Mouse (Mus musculus): ENCODE data around the gene Wdhd1. TPM values are rescaled to one million over a fixed set of nuclear protein-coding genes. Genes with fewer than 3 reads are reported as not detected.

The Wdhd1 gene
- total and polyA plus RNA-seq, 2 experiments from 2014 or later = 8.8 to 12.3 TPM

DNA sequence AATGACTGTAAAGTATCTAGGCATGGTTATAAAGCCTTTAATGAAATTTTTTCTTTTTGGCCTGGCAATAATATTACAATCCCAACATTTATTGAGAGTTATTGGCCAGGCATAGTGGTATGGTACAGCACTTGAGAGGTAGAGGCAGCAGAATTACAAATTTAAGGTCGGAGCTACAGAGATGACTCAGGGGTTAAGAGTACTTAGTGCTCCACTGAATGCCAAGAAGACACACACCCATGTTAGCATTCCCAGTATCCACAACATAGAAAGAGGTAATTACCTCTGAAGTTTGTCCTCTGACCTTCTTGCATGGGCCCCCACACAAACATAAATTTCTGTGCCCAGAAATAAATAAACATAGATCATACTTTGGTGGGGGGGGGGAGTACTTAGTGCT is 32.4 kb upstream of the Wdhd1 start:
- WGBS = 97% methylated on average over 1 of the region's 1 CpGs
- H3K4me1 ChIP-seq (ENCODE audit: insufficient read depth, low read length) = no peaks in the 10 kb centered on the region
- no peak for ATAC-seq (ENCODE audit: low FRiP score)

DNA sequence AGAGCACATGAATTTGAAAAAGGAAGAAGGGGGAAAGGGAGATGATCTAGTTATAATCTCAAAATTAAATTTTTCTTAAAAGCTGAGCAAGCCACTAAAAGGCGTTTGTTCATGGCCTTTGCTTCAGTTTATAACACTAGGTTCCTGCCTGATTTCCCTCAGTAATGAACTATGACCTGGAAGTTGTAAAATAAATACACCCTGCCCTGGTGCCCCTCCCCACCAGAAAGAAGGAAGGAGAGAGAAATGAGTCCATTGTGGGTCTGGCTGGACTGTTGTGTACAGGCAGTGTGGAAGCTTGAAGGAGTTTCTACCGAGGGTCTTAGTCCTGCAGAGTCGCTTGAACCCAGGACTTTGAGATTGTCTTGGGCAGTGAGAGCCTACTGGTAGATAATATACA is 31.0 kb upstream of the Wdhd1 start:
- H3K9me3 ChIP-seq (ENCODE audit: low read length) = no peaks in the 10 kb centered on the region
- no peaks in the 10 kb centered on the region for H3K27me3 ChIP-seq (ENCODE audit: insufficient read depth, low read length)
- H3K36me3 ChIP-seq (ENCODE audit: insufficient read depth, low read length) = peaks cover 18% of the 10 kb centered on the region
- 87% methylated on average over 3 of the region's 3 CpGs for WGBS
- H3K4me2 ChIP-seq (ENCODE audit: low read depth, low read length, poor library complexity, severe bottlenecking) = no peak overlapping the region
- no peaks in the 10 kb centered on the region for H3K4me1 ChIP-seq (ENCODE audit: insufficient read depth, low read length)
- H3K4me3 ChIP-seq (ENCODE audit: low read depth, low read length) = no peak overlapping the region
- H3K27ac ChIP-seq (ENCODE audit: low read depth, low read length) = no peak overlapping the region
- DNase-seq (ENCODE audit: low spot score) (no peak), ATAC-seq (ENCODE audit: low FRiP score) (no peak)
- H3K9ac ChIP-seq (replicated peaks; ENCODE audit: low read length, poor library complexity, severe bottlenecking) = no peak overlapping the region
- TF ChIP-seq CTCF (IDR thresholded peaks at IDR 0.05) = no peak

More for the DNA sequence above, 32.4 kb upstream of the Wdhd1 start:
- H3K27ac ChIP-seq (ENCODE audit: low read depth, low read length) = no peak overlapping the region
- no peak for TF ChIP-seq CTCF (IDR thresholded peaks at IDR 0.05)
- H3K4me3 ChIP-seq (ENCODE audit: low read depth, low read length) = no peak overlapping the region
- H3K36me3 ChIP-seq (ENCODE audit: insufficient read depth, low read length) = peaks cover 20% of the 10 kb centered on the region
- DNase-seq (ENCODE audit: low spot score) = no peak
- no peak overlapping the region for H3K4me2 ChIP-seq (ENCODE audit: low read depth, low read length, poor library complexity, severe bottlenecking)
- H3K9ac ChIP-seq (replicated peaks; ENCODE audit: low read length, poor library complexity, severe bottlenecking) = no peak overlapping the region
- no peaks in the 10 kb centered on the region for H3K27me3 ChIP-seq (ENCODE audit: insufficient read depth, low read length)
- no peaks in the 10 kb centered on the region for H3K9me3 ChIP-seq (ENCODE audit: low read length)

DNA sequence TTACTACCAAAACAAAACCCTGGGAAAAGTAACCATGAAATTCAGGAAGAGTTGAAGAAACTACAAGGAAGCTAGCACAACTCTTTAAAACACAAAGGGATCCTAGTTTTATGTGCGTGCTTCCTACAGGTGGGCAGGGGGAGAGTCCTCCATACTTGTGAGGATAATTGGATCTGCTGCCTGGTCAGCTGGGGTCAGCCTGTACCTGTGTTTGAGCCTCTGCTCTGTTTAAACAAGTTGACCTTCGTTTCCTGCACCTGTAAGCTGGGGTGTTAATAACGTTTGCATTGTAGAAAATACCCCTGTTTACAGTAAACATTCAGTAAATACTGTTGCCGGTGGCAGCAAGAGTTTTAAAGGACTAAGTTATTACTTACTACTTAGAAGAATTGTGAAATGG is 29.3 kb upstream of the Wdhd1 start:
- no peak overlapping the region for H3K27ac ChIP-seq (ENCODE audit: low read depth, low read length)
- H3K4me1 ChIP-seq (ENCODE audit: insufficient read depth, low read length) = no peaks in the 10 kb centered on the region
- ATAC-seq (ENCODE audit: low FRiP score) (no peak), DNase-seq (ENCODE audit: low spot score) (no peak)
- no peak overlapping the region for H3K4me3 ChIP-seq (ENCODE audit: low read depth, low read length)
- H3K9me3 ChIP-seq (ENCODE audit: low read length) = no peaks in the 10 kb centered on the region
- no peak overlapping the region for H3K4me2 ChIP-seq (ENCODE audit: low read depth, low read length, poor library complexity, severe bottlenecking)
- H3K27me3 ChIP-seq (ENCODE audit: insufficient read depth, low read length) = no peaks in the 10 kb centered on the region
- TF ChIP-seq CTCF (IDR thresholded peaks at IDR 0.05) = no peak
- H3K9ac ChIP-seq (replicated peaks; ENCODE audit: low read length, poor library complexity, severe bottlenecking) = no peak overlapping the region
- 86% methylated on average over 4 of the region's 4 CpGs for WGBS
- peaks cover 13% of the 10 kb centered on the region for H3K36me3 ChIP-seq (ENCODE audit: insufficient read depth, low read length)

DNA sequence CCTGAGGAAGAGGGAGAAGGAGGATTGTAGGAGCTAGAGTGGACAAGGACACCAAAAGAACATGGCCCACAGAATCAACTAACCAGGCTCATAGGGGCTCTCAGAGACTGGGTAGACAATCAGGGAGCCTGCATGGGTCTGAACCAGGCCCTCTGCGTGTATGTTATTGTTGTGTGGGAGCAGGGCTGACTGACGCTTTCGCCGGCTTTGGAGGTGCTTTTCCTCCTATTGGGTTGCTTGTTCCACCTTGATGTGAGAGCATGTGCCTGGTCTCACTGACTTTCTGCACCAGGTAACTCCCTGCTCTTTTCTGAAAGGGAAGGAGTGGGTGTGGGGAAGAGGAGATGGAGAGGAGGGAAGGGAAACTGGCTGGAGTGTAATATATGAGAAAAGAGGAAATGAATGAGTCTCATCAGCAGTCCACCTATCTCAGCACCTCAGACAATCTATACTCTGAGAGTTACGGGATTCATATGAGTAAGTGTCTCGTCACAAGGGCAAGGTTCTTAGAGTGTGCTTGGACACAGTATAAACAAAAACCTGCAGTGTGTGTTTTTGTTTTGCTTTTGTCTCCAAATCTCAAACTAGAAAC is 28.3 kb upstream of the Wdhd1 start:
- Histone ChIP-seq H3K9me3 (ENCODE audit: low read length) (no peaks in the 10 kb centered on the region), H3K36me3 (ENCODE audit: insufficient read depth, low read length) (peaks cover 4% of the 10 kb centered on the region; the same call in 1 of the 2 replicates), H3K27me3 (ENCODE audit: insufficient read depth, low read length) (no peaks in the 10 kb centered on the region), H3K4me2 (ENCODE audit: low read depth, low read length, poor library complexity, severe bottlenecking) (no peak overlapping the region), H3K27ac (ENCODE audit: low read depth, low read length) (no peak overlapping the region), H3K4me3 (ENCODE audit: low read depth, low read length) (no peak overlapping the region), H3K4me1 (ENCODE audit: insufficient read depth, low read length) (peaks cover under 1% of the 10 kb centered on the region; the same call in 1 of the 2 replicates), H3K9ac (replicated peaks; ENCODE audit: low read length, poor library complexity, severe bottlenecking) (no peak overlapping the region)
- WGBS = 92% methylated on average over 6 of the region's 6 CpGs
- TF ChIP-seq CTCF (IDR thresholded peaks at IDR 0.05) = no peak
- no peak for DNase-seq (ENCODE audit: low spot score)
- ATAC-seq (ENCODE audit: low FRiP score) = no peak

DNA sequence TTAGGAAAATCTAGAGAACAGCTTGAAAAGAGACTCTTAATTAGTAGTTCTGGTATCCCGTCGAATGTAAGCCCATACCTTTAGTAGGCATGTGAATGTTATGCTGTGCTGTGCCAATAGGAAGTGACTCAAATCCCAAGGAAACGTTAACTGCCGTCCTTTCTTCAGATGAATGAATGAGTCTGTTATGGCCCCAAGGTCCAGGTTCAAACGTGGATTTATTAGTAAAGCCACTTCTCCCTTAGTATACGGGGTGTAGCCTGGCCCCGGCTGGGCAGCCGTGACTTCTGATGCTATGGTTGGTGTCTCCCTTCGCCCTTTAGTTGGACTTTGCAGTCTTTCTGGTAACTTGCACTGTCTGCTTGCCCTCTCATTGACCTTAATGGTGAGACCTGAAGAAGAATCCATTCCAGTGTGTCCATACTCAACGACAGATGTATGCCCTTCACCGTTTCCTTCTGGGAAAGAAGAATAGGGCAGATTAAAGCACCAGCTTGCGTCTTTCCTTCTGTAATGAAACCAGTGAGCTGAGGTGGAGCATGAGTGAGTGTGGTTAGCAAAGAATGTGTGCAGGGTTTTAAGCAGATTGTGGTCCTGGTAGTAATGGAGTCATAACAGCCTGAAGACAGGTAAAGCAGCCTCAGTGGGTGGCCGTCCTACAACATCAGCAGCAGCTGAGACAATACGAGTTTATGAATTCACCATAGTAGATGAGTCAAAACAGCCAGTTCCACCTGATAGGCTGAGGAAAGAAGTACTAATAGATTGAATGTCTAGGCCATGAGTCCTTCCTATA is 26.4 kb upstream of the Wdhd1 start:
- ATAC-seq (ENCODE audit: low FRiP score) (no peak), DNase-seq (ENCODE audit: low spot score) (no peak)
- 85% methylated on average over 14 of the region's 14 CpGs for WGBS
- Histone ChIP-seq H3K4me3 (ENCODE audit: low read depth, low read length) (no peak overlapping the region), H3K9ac (replicated peaks; ENCODE audit: low read length, poor library complexity, severe bottlenecking) (no peak overlapping the region), H3K4me1 (ENCODE audit: insufficient read depth, low read length) (peaks cover 7% of the 10 kb centered on the region; the same call in 1 of the 2 replicates), H3K36me3 (ENCODE audit: insufficient read depth, low read length) (no peaks in the 10 kb centered on the region), H3K27ac (ENCODE audit: low read depth, low read length) (no peak overlapping the region), H3K9me3 (ENCODE audit: low read length) (no peaks in the 10 kb centered on the region), H3K27me3 (ENCODE audit: insufficient read depth, low read length) (no peaks in the 10 kb centered on the region), H3K4me2 (ENCODE audit: low read depth, low read length, poor library complexity, severe bottlenecking) (no peak overlapping the region)
- no peak for TF ChIP-seq CTCF (IDR thresholded peaks at IDR 0.05)

DNA sequence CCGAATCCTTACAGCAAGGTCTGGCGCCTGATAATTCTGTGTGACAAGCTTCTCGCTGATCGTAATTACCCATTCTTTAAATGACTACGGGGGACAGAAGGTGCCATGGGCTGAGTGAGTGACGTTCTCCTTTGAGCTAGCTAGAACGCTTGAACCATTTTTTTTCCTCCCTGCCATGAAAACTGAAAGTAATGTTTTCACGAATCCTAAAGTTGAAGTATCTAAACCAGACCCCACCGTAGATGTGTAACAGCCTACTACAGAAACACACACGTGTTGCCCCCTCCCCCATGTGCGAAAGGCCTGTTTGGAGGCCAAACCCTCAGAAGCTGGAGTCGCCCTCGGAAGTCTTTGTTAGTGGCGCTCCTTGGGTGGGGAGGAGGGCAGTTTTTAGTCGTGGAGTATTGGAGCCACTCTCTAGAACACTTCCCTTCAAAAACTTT is 22.2 kb upstream of the Wdhd1 start:
- H3K9me3 ChIP-seq (ENCODE audit: low read length) = no peaks in the 10 kb centered on the region
- H3K4me3 ChIP-seq (ENCODE audit: low read depth, low read length) = peak overlapping the region; percentile 95
- H3K27me3 ChIP-seq (ENCODE audit: insufficient read depth, low read length) = no peaks in the 10 kb centered on the region
- WGBS = under 1% methylated on average over 15 of the region's 15 CpGs
- peak; percentile 53 for ATAC-seq (ENCODE audit: low FRiP score)
- H3K4me1 ChIP-seq (ENCODE audit: insufficient read depth, low read length) = peaks cover 7% of the 10 kb centered on the region; the same call in 1 of the 2 replicates
- peak overlapping the region; percentile 54 for H3K4me2 ChIP-seq (ENCODE audit: low read depth, low read length, poor library complexity, severe bottlenecking)
- DNase-seq (ENCODE audit: low spot score) = peak; percentile 41
- H3K9ac ChIP-seq (replicated peaks; ENCODE audit: low read length, poor library complexity, severe bottlenecking) = peak overlapping the region; percentile 99
- peak overlapping the region; percentile 97 for H3K27ac ChIP-seq (ENCODE audit: low read depth, low read length)
- no peak for TF ChIP-seq CTCF (IDR thresholded peaks at IDR 0.05)
- H3K36me3 ChIP-seq (ENCODE audit: insufficient read depth, low read length) = no peaks in the 10 kb centered on the region
